ENCODE assay signal across 12 mouse cellular contexts in genomic region chr5:114465641-114466040, GRCm38 (mm10). TPM values are rescaled to one million over a fixed set of nuclear protein-coding genes. Genes with fewer than 3 reads are reported as not detected.
DNase-seq lines count a peak whose midpoint lies in the region; ATAC-seq and TF ChIP-seq lines count a peak whose summit lies in the region.
"Had no signal": no experiment of that assay in that cellular context is flagged by ENCODE, and none has a peak within 500 bp of the region (broad histone marks: within the 10 kb centered on the region; RNA-seq: fewer than 3 reads in every experiment).

No protein-coding gene starts in this region.

- H3K27ac ChIP-seq in heart, embryonic 16.5 days (ENCODE audit: low read length): no peak overlapping the region
- no peak overlapping the region for H3K27ac ChIP-seq in midbrain, embryonic 16.5 days (ENCODE audit: low read length)
- no peak overlapping the region for H3K27ac ChIP-seq in left cerebral cortex, adult 2 months

- no peak for DNase-seq in heart, adult 18-20 months
- peak; percentile 70 for DNase-seq in R1 (ENCODE audit: low read depth, low spot score)
- no peak for DNase-seq in left cerebral cortex, adult 9 months (ENCODE audit: low spot score in 2 of 2)
- no peak for DNase-seq in frontal cortex, postnatal 10 days (ENCODE audit: low spot score in 2 of 2)
- no peak for DNase-seq in left cerebral cortex, adult 2 months (ENCODE audit: extremely low spot score in 1 of 2, low spot score in 2 of 2)
- DNase-seq: liver, postnatal 0 days; right cerebral cortex, adult 18-20 months had no signal

- H3K36me3 ChIP-seq in heart, embryonic 16.5 days (ENCODE audit: control insufficient read depth, insufficient read depth): no peaks in the 10 kb centered on the region
- H3K36me3 ChIP-seq in E14TG2a.4 (ENCODE audit: insufficient read depth, low read length): no peaks in the 10 kb centered on the region
- no peaks in the 10 kb centered on the region for H3K36me3 ChIP-seq in midbrain, embryonic 16.5 days (ENCODE audit: control insufficient read depth, insufficient read depth, low read length)

- peaks cover 4% of the 10 kb centered on the region; the same call in 1 of the 2 replicates for H3K27me3 ChIP-seq in heart, embryonic 16.5 days (ENCODE audit: control insufficient read depth, insufficient read depth, low read length)
- no peaks in the 10 kb centered on the region for H3K27me3 ChIP-seq in E14TG2a.4 (ENCODE audit: insufficient read depth, low read length)
- no peaks in the 10 kb centered on the region for H3K27me3 ChIP-seq in midbrain, embryonic 16.5 days (ENCODE audit: control insufficient read depth, insufficient read depth, low read depth, low read length)

- ATAC-seq in heart, embryonic 16.5 days (replicated peaks; ENCODE audit: extremely low read depth, insufficient read depth, low FRiP score): no peak
- no peak for ATAC-seq in midbrain, embryonic 16.5 days
- ATAC-seq: activated CD4-positive, CD25-positive, alpha-beta regulatory T cell, adult 4 months; intestine, embryonic 16.5 days; liver, postnatal 0 days had no signal

- H3K4me2 ChIP-seq in heart, embryonic 16.5 days (ENCODE audit: low read depth, low read length): no peak overlapping the region
- no peak overlapping the region for H3K4me2 ChIP-seq in midbrain, embryonic 16.5 days (ENCODE audit: low read length)

- no peak overlapping the region for H3K4me3 ChIP-seq in heart, embryonic 16.5 days (ENCODE audit: low read length)
- H3K4me3 ChIP-seq in E14TG2a.4 (replicated peaks; ENCODE audit: low read length): peak overlapping the region; percentile 55; the same call in 1 of the 2 replicates
- no peak overlapping the region for H3K4me3 ChIP-seq in midbrain, embryonic 16.5 days (ENCODE audit: low read depth, low read length)
- H3K4me3 ChIP-seq in left cerebral cortex, adult 2 months: no peak overlapping the region

- no peak for TF ChIP-seq CTCF in E14TG2a.4 (conservative IDR thresholded peaks at IDR 0.05; ENCODE audit: low read length)
- TF ChIP-seq CTCF in left cerebral cortex, adult 2 months (IDR thresholded peaks at IDR 0.05): no peak

- peaks cover 13% of the 10 kb centered on the region for H3K4me1 ChIP-seq in heart, embryonic 16.5 days (ENCODE audit: control insufficient read depth, insufficient read depth, low read length)
- peaks cover 78% of the 10 kb centered on the region for H3K4me1 ChIP-seq in E14TG2a.4 (replicated peaks; ENCODE audit: low read depth, low read length)
- peaks cover 26% of the 10 kb centered on the region for H3K4me1 ChIP-seq in midbrain, embryonic 16.5 days (ENCODE audit: control insufficient read depth, insufficient read depth, low read length)

- 71% methylated on average over 7 of the region's 7 CpGs for WGBS in heart, embryonic 16.5 days
- 49% methylated on average over 7 of the region's 7 CpGs for WGBS in midbrain, embryonic 16.5 days

- no peaks in the 10 kb centered on the region for H3K9me3 ChIP-seq in heart, embryonic 16.5 days (replicated peaks; ENCODE audit: control insufficient read depth, low read length)
- H3K9me3 ChIP-seq in E14TG2a.4 (ENCODE audit: low read length): no peaks in the 10 kb centered on the region
- no peaks in the 10 kb centered on the region for H3K9me3 ChIP-seq in midbrain, embryonic 16.5 days (replicated peaks; ENCODE audit: control insufficient read depth, low read length, poor library complexity, severe bottlenecking)

- intact Hi-C loops in left cerebral cortex, adult 2 months (cut with DNase I): no loop called here

- H3K9ac ChIP-seq in heart, embryonic 16.5 days (ENCODE audit: low read length): 0 out of 2 replicates have a peak overlapping the region, but pooled peaks have one; percentile 7
- peak overlapping the region; percentile 7; the same call in 1 of the 2 replicates for H3K9ac ChIP-seq in midbrain, embryonic 16.5 days (ENCODE audit: low read depth, low read length)
- H3K9ac ChIP-seq: liver, postnatal 0 days had no signal

RNA-seq across cellular contexts. Expression of gene Mvk, which starts 21.6 kb away (rescaled TPM):
- 15.8 and 17.5 TPM in 2 replicates for polyA plus RNA-seq in heart, embryonic 16.5 days (2015; fragmentation: Nextera tagmentation; extraction: Ambion mirVana)
- total RNA-seq in heart, adult 18-20 months (2021): 1 to 10 TPM; 9.2 TPM
- polyA plus RNA-seq in midbrain, embryonic 16.5 days (2015; fragmentation: Nextera tagmentation; extraction: Ambion mirVana): 72.6 and 77.0 TPM in 2 replicates
- total RNA-seq in left cerebral cortex, adult 2 months (2021): 10 to 100 TPM; 26.1 to 30.8 TPM

RNA-seq across cellular contexts. Expression of gene Mmab, which starts 21.8 kb away (rescaled TPM):
- 24.5 and 25.8 TPM in 2 replicates for polyA plus RNA-seq in heart, embryonic 16.5 days (2015; fragmentation: Nextera tagmentation; extraction: Ambion mirVana)
- 10 to 100 TPM; 22.3 to 26.3 TPM for total RNA-seq in heart, adult 18-20 months (2021)
- 35.9 and 38.7 TPM in 2 replicates for polyA plus RNA-seq in midbrain, embryonic 16.5 days (2015; fragmentation: Nextera tagmentation; extraction: Ambion mirVana)
- total RNA-seq in left cerebral cortex, adult 2 months (2021): 10 to 100 TPM; 17.0 to 21.3 TPM
